Comparison of ENCODE assay signal across 8 mouse cellular contexts in the genomic region with DNA sequence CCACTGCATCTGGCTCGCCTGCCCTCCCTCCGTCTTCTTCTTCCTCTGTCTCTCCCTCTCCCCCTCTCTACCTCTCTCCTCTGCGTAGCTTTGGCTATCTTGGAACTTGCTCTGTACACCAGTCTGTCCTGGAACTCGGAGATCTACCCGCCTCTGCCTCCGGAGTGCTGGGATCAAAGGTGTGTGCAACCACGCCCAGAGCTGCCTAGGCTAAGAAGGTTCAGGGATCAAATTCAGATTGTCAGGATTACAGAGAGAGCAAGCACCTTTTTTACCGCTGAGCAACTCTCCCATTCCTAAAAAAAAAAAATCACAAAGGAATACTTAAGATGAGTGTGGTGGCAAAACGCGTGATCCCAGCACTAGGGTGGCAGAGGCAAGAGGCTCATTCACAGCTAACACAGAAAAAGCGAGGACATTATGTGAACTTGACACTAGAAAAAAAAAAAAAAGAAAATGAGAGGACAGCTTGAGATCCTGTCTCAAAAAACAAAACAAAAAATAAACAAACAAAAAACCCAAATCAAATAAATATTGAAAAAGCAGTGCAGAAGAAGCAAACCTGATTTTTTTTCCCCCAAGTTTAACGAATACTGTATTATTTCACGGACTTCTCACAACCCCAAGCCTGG. TPM values are rescaled to one million over a fixed set of nuclear protein-coding genes. Genes with fewer than 3 reads are reported as not detected.
A peak's percentile ranks its signal among the peaks of the same experiment; 100 is the strongest.
DNase-seq lines count a peak whose midpoint lies in the region; ATAC-seq and TF ChIP-seq lines count a peak whose summit lies in the region.

No protein-coding gene starts in this region.

- 0 out of 2 replicates have a peak overlapping the region, but pooled peaks have one; percentile 31 for H3K9ac ChIP-seq in kidney, embryonic 15.5 days
- H3K9ac ChIP-seq in hindbrain, embryonic 14.5 days: peak overlapping the region; percentile 42
- H3K9ac ChIP-seq in midbrain, embryonic 13.5 days (replicated peaks): peak overlapping the region; percentile 62

- peak overlapping the region; percentile 81 for H3K4me2 ChIP-seq in kidney, embryonic 15.5 days
- peak overlapping the region; percentile 63 for H3K4me2 ChIP-seq in hindbrain, embryonic 14.5 days (replicated peaks)
- peak overlapping the region; percentile 93 for H3K4me2 ChIP-seq in midbrain, embryonic 13.5 days (replicated peaks)

- no peak for TF ChIP-seq CTCF in bone marrow macrophage, adult 2 months (IDR thresholded peaks at IDR 0.05; ENCODE audit: low read depth, low read length)

- TF ChIP-seq POLR2A in bone marrow macrophage, adult 2 months (IDR thresholded peaks at IDR 0.05; ENCODE audit: borderline replicate concordance, low read depth, low read length): no peak

- no peak for DNase-seq in kidney, adult 11 months
- DNase-seq in hindbrain, embryonic 14.5 days (ENCODE audit: low spot score): no peak
- DNase-seq in adrenal gland, adult 8-10 months: no peak
- no peak for DNase-seq in cerebellum, adult 18-20 months

- H3K27ac ChIP-seq in kidney, embryonic 15.5 days: peak overlapping the region; percentile 72; the same call in 1 of the 2 replicates
- no peak overlapping the region for H3K27ac ChIP-seq in bone marrow macrophage, adult 2 months (ENCODE audit: insufficient read depth, low read depth, low read length)
- no peak overlapping the region for H3K27ac ChIP-seq in hindbrain, embryonic 14.5 days
- no peak overlapping the region for H3K27ac ChIP-seq in midbrain, embryonic 13.5 days

- ATAC-seq in kidney, embryonic 15.5 days (replicated peaks; ENCODE audit: low FRiP score): no peak
- ATAC-seq in hindbrain, embryonic 14.5 days (ENCODE audit: low FRiP score): no peak
- ATAC-seq in midbrain, embryonic 13.5 days: no peak
- ATAC-seq in cerebellum, adult (ENCODE audit: insufficient number of reproducible peaks, low FRiP score, low TSS enrichment): no peak

- 0 out of 2 replicates have a peak, but pooled peaks cover 2% of the 10 kb centered on the region for H3K9me3 ChIP-seq in kidney, embryonic 15.5 days (replicated peaks)
- H3K9me3 ChIP-seq in hindbrain, embryonic 14.5 days (ENCODE audit: control insufficient read depth, low read length): no peaks in the 10 kb centered on the region
- H3K9me3 ChIP-seq in midbrain, embryonic 13.5 days: no peaks in the 10 kb centered on the region

- H3K36me3 ChIP-seq in kidney, embryonic 15.5 days: peaks cover 11% of the 10 kb centered on the region
- H3K36me3 ChIP-seq in hindbrain, embryonic 14.5 days (replicated peaks; ENCODE audit: control insufficient read depth, insufficient read depth): no peaks in the 10 kb centered on the region
- no peaks in the 10 kb centered on the region for H3K36me3 ChIP-seq in midbrain, embryonic 13.5 days

- 54% methylated on average over 13 of the region's 13 CpGs for WGBS in kidney, embryonic 15.5 days
- 60% methylated on average over 13 of the region's 13 CpGs for WGBS in hindbrain, embryonic 14.5 days
- WGBS in midbrain, embryonic 13.5 days: 54% methylated on average over 13 of the region's 13 CpGs

- peaks cover 20% of the 10 kb centered on the region for H3K4me1 ChIP-seq in kidney, embryonic 15.5 days
- H3K4me1 ChIP-seq in bone marrow macrophage, adult 2 months (ENCODE audit: control insufficient read depth, insufficient read depth, low read length): no peaks in the 10 kb centered on the region; the same call in none of the 2 replicates
- H3K4me1 ChIP-seq in hindbrain, embryonic 14.5 days (replicated peaks; ENCODE audit: control insufficient read depth, insufficient read depth, low read length): peaks cover 10% of the 10 kb centered on the region
- peaks cover 28% of the 10 kb centered on the region for H3K4me1 ChIP-seq in midbrain, embryonic 13.5 days (replicated peaks)

- H3K4me3 ChIP-seq in kidney, embryonic 15.5 days (replicated peaks): peak overlapping the region; percentile 96
- peak overlapping the region; percentile 56 for H3K4me3 ChIP-seq in bone marrow macrophage, adult 2 months (ENCODE audit: insufficient read depth, low read length)
- peak overlapping the region; percentile 70 for H3K4me3 ChIP-seq in hindbrain, embryonic 14.5 days (replicated peaks; ENCODE audit: low read length)
- H3K4me3 ChIP-seq in midbrain, embryonic 13.5 days (replicated peaks): peak overlapping the region; percentile 89

- peaks cover 5% of the 10 kb centered on the region for H3K27me3 ChIP-seq in kidney, embryonic 15.5 days
- no peaks in the 10 kb centered on the region for H3K27me3 ChIP-seq in hindbrain, embryonic 14.5 days (ENCODE audit: control insufficient read depth, insufficient read depth, low read length)
- 0 out of 2 replicates have a peak, but pooled peaks cover 4% of the 10 kb centered on the region for H3K27me3 ChIP-seq in midbrain, embryonic 13.5 days

RNA-seq across cellular contexts. Expression of gene Aen, which starts 0.5 kb away (rescaled TPM):
- polyA plus RNA-seq in kidney, embryonic 15.5 days (2015; fragmentation: Nextera tagmentation; extraction: Ambion mirVana): 47.1 and 47.9 TPM in 2 replicates
- polyA plus RNA-seq in bone marrow macrophage, adult 2 months (2012; ENCODE audit: insufficient read depth, insufficient read length, missing spikeins): 12.8 and 14.6 TPM in 2 replicates
- 42.0 and 44.1 TPM in 2 replicates for polyA plus RNA-seq in hindbrain, embryonic 14.5 days (2014; fragmentation: Nextera tagmentation; extraction: Ambion mirVana)
- 47.0 and 49.9 TPM in 2 replicates for polyA plus RNA-seq in midbrain, embryonic 13.5 days (2015; fragmentation: Nextera tagmentation; extraction: Ambion mirVana)
- total RNA-seq in adrenal gland, adult 8-10 months (2022): 10 to 100 TPM; 45.0 to 51.0 (median 50.0) TPM

RNA-seq across cellular contexts. Expression of gene Isg20, which starts 18.1 kb away (rescaled TPM):
- 1.9 and 4.6 TPM in 2 replicates for polyA plus RNA-seq in kidney, embryonic 15.5 days (2015; fragmentation: Nextera tagmentation; extraction: Ambion mirVana)
- polyA plus RNA-seq in bone marrow macrophage, adult 2 months (2012; ENCODE audit: insufficient read depth, insufficient read length, missing spikeins): 9.1 and 12.4 TPM in 2 replicates
- 0.55 and 1.2 TPM in 2 replicates for polyA plus RNA-seq in hindbrain, embryonic 14.5 days (2014; fragmentation: Nextera tagmentation; extraction: Ambion mirVana)
- polyA plus RNA-seq in midbrain, embryonic 13.5 days (2015; fragmentation: Nextera tagmentation; extraction: Ambion mirVana): 0.21 and 0.40 TPM in 2 replicates
- 10 to 100 TPM in 1 of 4 experiments, 1 to 10 TPM in 3; 5.0 to 10.9 (median 7.5) TPM for total RNA-seq in adrenal gland, adult 8-10 months (2022)

RNA-seq across cellular contexts. Expression of gene Det1, which starts 48.1 kb away (rescaled TPM):
- polyA plus RNA-seq in kidney, embryonic 15.5 days (2015; fragmentation: Nextera tagmentation; extraction: Ambion mirVana): 18.5 and 19.1 TPM in 2 replicates
- polyA plus RNA-seq in bone marrow macrophage, adult 2 months (2012; ENCODE audit: insufficient read depth, insufficient read length, missing spikeins): 6.7 and 6.8 TPM in 2 replicates
- 12.7 and 13.5 TPM in 2 replicates for polyA plus RNA-seq in hindbrain, embryonic 14.5 days (2014; fragmentation: Nextera tagmentation; extraction: Ambion mirVana)
- 17.7 and 18.1 TPM in 2 replicates for polyA plus RNA-seq in midbrain, embryonic 13.5 days (2015; fragmentation: Nextera tagmentation; extraction: Ambion mirVana)
- 10 to 100 TPM; 13.8 to 20.3 (median 14.8) TPM for total RNA-seq in adrenal gland, adult 8-10 months (2022)
